ENCODE assay signal across 23 mouse cellular contexts in genomic region chr6:27305351-27305750, GRCm38 (mm10).
A peak's percentile ranks its signal among the peaks of the same experiment; 100 is the strongest.
DNase-seq lines count a peak whose midpoint lies in the region; ATAC-seq and TF ChIP-seq lines count a peak whose summit lies in the region.
"Had no signal": no experiment of that assay in that cellular context is flagged by ENCODE, and none has a peak within 500 bp of the region (broad histone marks: within the 10 kb centered on the region; RNA-seq: fewer than 3 reads in every experiment).

No protein-coding gene starts in this region.

- H3K9ac ChIP-seq in hindbrain, embryonic 11.5 days (ENCODE audit: low read depth, low read length), result no peak overlapping the region
- H3K9ac ChIP-seq in hindbrain, embryonic 16.5 days (ENCODE audit: low read depth, low read length), result no peak overlapping the region
- no peak overlapping the region for H3K9ac ChIP-seq in midbrain, postnatal 0 days (replicated peaks; ENCODE audit: low read length, poor library complexity, severe bottlenecking)
- no peak overlapping the region for H3K9ac ChIP-seq in midbrain, embryonic 14.5 days (replicated peaks; ENCODE audit: low read length)
- no peak overlapping the region for H3K9ac ChIP-seq in embryonic facial prominence, embryonic 14.5 days (ENCODE audit: low read depth, low read length)
- H3K9ac ChIP-seq: embryonic facial prominence, embryonic 15.5 days; heart, embryonic 13.5 days; intestine, embryonic 15.5 days had no signal

- no peak overlapping the region for H3K27ac ChIP-seq in hindbrain, embryonic 11.5 days (ENCODE audit: low read depth, low read length)
- H3K27ac ChIP-seq in hindbrain, embryonic 16.5 days (ENCODE audit: low read depth, low read length), result no peak overlapping the region
- no peak overlapping the region for H3K27ac ChIP-seq in midbrain, postnatal 0 days (ENCODE audit: low read depth, low read length)
- H3K27ac ChIP-seq in midbrain, embryonic 14.5 days (replicated peaks; ENCODE audit: low read depth, low read length), result no peak overlapping the region
- H3K27ac ChIP-seq in embryonic facial prominence, embryonic 14.5 days (replicated peaks; ENCODE audit: low read depth, low read length), result no peak overlapping the region
- H3K27ac ChIP-seq: embryonic facial prominence, embryonic 15.5 days; forebrain, embryonic 10.5 days; gastrocnemius, adult 2 months; heart, embryonic 13.5 days; intestine, embryonic 15.5 days had no signal

- no peak for TF ChIP-seq CTCF in midbrain, postnatal 0 days (IDR thresholded peaks at IDR 0.05)

- H3K4me3 ChIP-seq in hindbrain, embryonic 11.5 days (ENCODE audit: low read depth, low read length), result no peak overlapping the region
- H3K4me3 ChIP-seq in hindbrain, embryonic 16.5 days (ENCODE audit: low read length), result no peak overlapping the region
- H3K4me3 ChIP-seq in midbrain, postnatal 0 days (ENCODE audit: low read depth, low read length), result no peak overlapping the region
- H3K4me3 ChIP-seq in midbrain, embryonic 14.5 days (replicated peaks; ENCODE audit: low read depth, low read length), result no peak overlapping the region
- no peak overlapping the region for H3K4me3 ChIP-seq in embryonic facial prominence, embryonic 14.5 days (ENCODE audit: low read depth, low read length)
- H3K4me3 ChIP-seq: embryonic facial prominence, embryonic 15.5 days; erythroblast, embryonic 14.5 days; forebrain, embryonic 10.5 days; gastrocnemius, adult 2 months; heart, embryonic 13.5 days; intestine, embryonic 15.5 days had no signal

- peak; percentile 4 for DNase-seq in embryo, embryonic 11 days
- DNase-seq in embryo, embryonic 10 days (ENCODE audit: low spot score), result no peak
- peak; percentile 4 for DNase-seq in hindbrain, embryonic 11.5 days (ENCODE audit: low spot score)
- DNase-seq in midbrain, postnatal 0 days (ENCODE audit: low spot score), result peak; percentile 2
- no peak for DNase-seq in midbrain, embryonic 14.5 days
- DNase-seq in embryonic facial prominence, embryonic 14.5 days (ENCODE audit: low spot score), result peak; percentile 51
- no peak for DNase-seq in left cerebral cortex, adult 9 months (ENCODE audit: low spot score in 2 of 2)
- DNase-seq: adrenal gland, adult 8-10 months; adrenal gland, postnatal 36 days; cerebellum, adult 11-12 months; cerebellum, adult 9-10 months; cerebellum, postnatal 25 days; gastrocnemius, adult 2 months; gastrocnemius, postnatal 25 days; heart, postnatal 36 days; kidney, adult 18-20 months had no signal

- no peaks in the 10 kb centered on the region for H3K9me3 ChIP-seq in hindbrain, embryonic 11.5 days (ENCODE audit: control insufficient read depth, low read length)
- no peaks in the 10 kb centered on the region for H3K9me3 ChIP-seq in hindbrain, embryonic 16.5 days (ENCODE audit: control insufficient read depth, low read length)
- H3K9me3 ChIP-seq in midbrain, postnatal 0 days (ENCODE audit: low read length), result no peaks in the 10 kb centered on the region
- H3K9me3 ChIP-seq in midbrain, embryonic 14.5 days (ENCODE audit: control insufficient read depth, low read length), result no peaks in the 10 kb centered on the region
- no peaks in the 10 kb centered on the region for H3K9me3 ChIP-seq in embryonic facial prominence, embryonic 14.5 days (ENCODE audit: control insufficient read depth, low read length)
- H3K9me3 ChIP-seq: embryonic facial prominence, embryonic 15.5 days; forebrain, embryonic 10.5 days; heart, embryonic 13.5 days; intestine, embryonic 15.5 days had no signal

- H3K36me3 ChIP-seq in hindbrain, embryonic 11.5 days (ENCODE audit: control insufficient read depth, insufficient read depth, low read length), result no peaks in the 10 kb centered on the region
- no peaks in the 10 kb centered on the region for H3K36me3 ChIP-seq in hindbrain, embryonic 16.5 days (ENCODE audit: control insufficient read depth, insufficient read depth, low read length)
- no peaks in the 10 kb centered on the region for H3K36me3 ChIP-seq in midbrain, postnatal 0 days (ENCODE audit: insufficient read depth, low read length)
- no peaks in the 10 kb centered on the region for H3K36me3 ChIP-seq in midbrain, embryonic 14.5 days (ENCODE audit: control insufficient read depth, insufficient read depth, low read length)
- H3K36me3 ChIP-seq in embryonic facial prominence, embryonic 14.5 days (ENCODE audit: control insufficient read depth, insufficient read depth, low read length), result no peaks in the 10 kb centered on the region
- H3K36me3 ChIP-seq: embryonic facial prominence, embryonic 15.5 days; forebrain, embryonic 10.5 days; heart, embryonic 13.5 days; intestine, embryonic 15.5 days had no signal

- ATAC-seq in hindbrain, embryonic 11.5 days (ENCODE audit: low FRiP score), result peak; percentile 43; the same call in 1 of the 2 replicates
- no peak for ATAC-seq in hindbrain, embryonic 16.5 days
- ATAC-seq in midbrain, postnatal 0 days (ENCODE audit: low FRiP score), result no peak
- no peak for ATAC-seq in midbrain, embryonic 14.5 days (ENCODE audit: low FRiP score, low TSS enrichment)
- ATAC-seq in embryonic facial prominence, embryonic 14.5 days (ENCODE audit: low read depth), result no peak
- ATAC-seq: intestine, embryonic 15.5 days had no signal

- H3K4me1 ChIP-seq in hindbrain, embryonic 11.5 days (replicated peaks; ENCODE audit: control insufficient read depth, insufficient read depth, low read length), result no peaks in the 10 kb centered on the region
- no peaks in the 10 kb centered on the region for H3K4me1 ChIP-seq in hindbrain, embryonic 16.5 days (ENCODE audit: control insufficient read depth, insufficient read depth, low read depth, low read length)
- no peaks in the 10 kb centered on the region for H3K4me1 ChIP-seq in midbrain, postnatal 0 days (ENCODE audit: insufficient read depth, low read length)
- no peaks in the 10 kb centered on the region for H3K4me1 ChIP-seq in midbrain, embryonic 14.5 days (ENCODE audit: control insufficient read depth, insufficient read depth, low read length)
- H3K4me1 ChIP-seq in embryonic facial prominence, embryonic 14.5 days (ENCODE audit: control insufficient read depth, insufficient read depth, low read length), result no peaks in the 10 kb centered on the region
- H3K4me1 ChIP-seq: embryonic facial prominence, embryonic 15.5 days; forebrain, embryonic 10.5 days; heart, embryonic 13.5 days; intestine, embryonic 15.5 days had no signal

- 65% methylated on average over 2 of the region's 2 CpGs for WGBS in hindbrain, embryonic 11.5 days
- WGBS in hindbrain, embryonic 16.5 days, result 54% methylated on average over 2 of the region's 2 CpGs
- 77% methylated on average over 2 of the region's 2 CpGs for WGBS in midbrain, postnatal 0 days
- WGBS in midbrain, embryonic 14.5 days, result 74% methylated on average over 2 of the region's 2 CpGs
- WGBS in embryonic facial prominence, embryonic 14.5 days, result 38% methylated on average over 2 of the region's 2 CpGs

- no peak overlapping the region for H3K4me2 ChIP-seq in hindbrain, embryonic 11.5 days (replicated peaks; ENCODE audit: low read depth, low read length)
- no peak overlapping the region for H3K4me2 ChIP-seq in hindbrain, embryonic 16.5 days (ENCODE audit: low read length)
- H3K4me2 ChIP-seq in midbrain, postnatal 0 days (ENCODE audit: low read depth, low read length, poor library complexity, severe bottlenecking), result no peak overlapping the region
- no peak overlapping the region for H3K4me2 ChIP-seq in midbrain, embryonic 14.5 days (ENCODE audit: low read length)
- H3K4me2 ChIP-seq in embryonic facial prominence, embryonic 14.5 days (ENCODE audit: low read depth, low read length), result no peak overlapping the region
- H3K4me2 ChIP-seq: embryonic facial prominence, embryonic 15.5 days; heart, embryonic 13.5 days; intestine, embryonic 15.5 days had no signal

- no peaks in the 10 kb centered on the region for H3K27me3 ChIP-seq in hindbrain, embryonic 11.5 days (ENCODE audit: control insufficient read depth, insufficient read depth, low read length)
- no peaks in the 10 kb centered on the region for H3K27me3 ChIP-seq in hindbrain, embryonic 16.5 days (replicated peaks; ENCODE audit: control insufficient read depth, insufficient read depth, low read length)
- H3K27me3 ChIP-seq in midbrain, postnatal 0 days (ENCODE audit: insufficient read depth, low read length), result no peaks in the 10 kb centered on the region
- H3K27me3 ChIP-seq in midbrain, embryonic 14.5 days (ENCODE audit: control insufficient read depth, insufficient read depth, low read length), result no peaks in the 10 kb centered on the region
- H3K27me3 ChIP-seq in embryonic facial prominence, embryonic 14.5 days (replicated peaks; ENCODE audit: control insufficient read depth, insufficient read depth, low read length), result no peaks in the 10 kb centered on the region
- H3K27me3 ChIP-seq: CH12.LX; embryonic facial prominence, embryonic 15.5 days; heart, embryonic 13.5 days; intestine, embryonic 15.5 days had no signal

Comparison
In these comparisons a context has a peak if more than half of its experiments do, and no peak if none do; other contexts are left out.
1. DNase-seq: peak in embryo, embryonic 11 days (single experiment), hindbrain, embryonic 11.5 days (single experiment), midbrain, postnatal 0 days (single experiment) and embryonic facial prominence, embryonic 14.5 days (single experiment); none in embryo, embryonic 10 days (single experiment), midbrain, embryonic 14.5 days (single experiment) and left cerebral cortex, adult 9 months (0 of 2).